In genomic region chr2:64111133-64111532, GRCm38 (mm10) we compare ENCODE assay signal across 29 mouse cellular contexts. TPM values are rescaled to one million over a fixed set of nuclear protein-coding genes. Genes with fewer than 3 reads are reported as not detected.
DNase-seq lines count a peak whose midpoint lies in the region; ATAC-seq lines count a peak whose summit lies in the region.
"Had no signal": no experiment of that assay in that cellular context is flagged by ENCODE, and none has a peak within 500 bp of the region (broad histone marks: within the 10 kb centered on the region; RNA-seq: fewer than 3 reads in every experiment).

No protein-coding gene starts in this region.

- no peak overlapping the region for H3K9ac ChIP-seq in midbrain, embryonic 11.5 days (ENCODE audit: low read length)
- H3K9ac ChIP-seq in midbrain, embryonic 15.5 days: no peak overlapping the region
- H3K9ac ChIP-seq: embryonic facial prominence, embryonic 13.5 days; embryonic facial prominence, embryonic 15.5 days; forebrain, embryonic 12.5 days had no signal

- no peaks in the 10 kb centered on the region for H3K36me3 ChIP-seq in midbrain, embryonic 11.5 days (ENCODE audit: control insufficient read depth, insufficient read depth, low read length)
- H3K36me3 ChIP-seq in midbrain, embryonic 15.5 days (replicated peaks): no peaks in the 10 kb centered on the region
- H3K36me3 ChIP-seq: embryonic facial prominence, embryonic 13.5 days; embryonic facial prominence, embryonic 15.5 days; forebrain, embryonic 10.5 days; forebrain, embryonic 12.5 days; G1E had no signal

- H3K9me3 ChIP-seq in midbrain, embryonic 11.5 days (ENCODE audit: control insufficient read depth, low read length): no peaks in the 10 kb centered on the region
- H3K9me3 ChIP-seq in midbrain, embryonic 15.5 days: no peaks in the 10 kb centered on the region
- H3K9me3 ChIP-seq: embryonic facial prominence, embryonic 13.5 days; embryonic facial prominence, embryonic 15.5 days; forebrain, embryonic 10.5 days; forebrain, embryonic 12.5 days had no signal

- no peak for DNase-seq in frontal cortex, postnatal 25 days (ENCODE audit: low spot score in 2 of 2)
- peak; percentile 9 to 28 for DNase-seq in frontal cortex, postnatal 36 days (ENCODE audit: low spot score in 2 of 2)
- no peak for DNase-seq in frontal cortex, postnatal 14 days (ENCODE audit: low spot score in 2 of 2)
- peak; percentile 56 for DNase-seq in midbrain, embryonic 11.5 days (ENCODE audit: low spot score, missing footprints)
- DNase-seq in kidney, adult 9 months: no peak
- DNase-seq: adrenal gland, adult 8-10 months; adrenal gland, postnatal 14 days; adrenal gland, postnatal 36 days; B cell, adult 2 months; cerebellum, adult 11 months; cerebellum, adult 18-20 months; cerebellum, adult 8-10 months; cerebellum, adult 9-11 months; cerebellum, postnatal 14 days; cerebellum, postnatal 36 days; embryo, embryonic 11 days had no signal

- no peak overlapping the region for H3K4me3 ChIP-seq in midbrain, embryonic 11.5 days (ENCODE audit: low read depth, low read length)
- H3K4me3 ChIP-seq in midbrain, embryonic 15.5 days: no peak overlapping the region
- H3K4me3 ChIP-seq: embryonic facial prominence, embryonic 13.5 days; embryonic facial prominence, embryonic 15.5 days; erythroblast, embryonic 14.5 days; forebrain, embryonic 10.5 days; forebrain, embryonic 12.5 days had no signal

- no peaks in the 10 kb centered on the region for H3K27me3 ChIP-seq in midbrain, embryonic 11.5 days (ENCODE audit: control insufficient read depth, insufficient read depth, low read length)
- H3K27me3 ChIP-seq in midbrain, embryonic 15.5 days (replicated peaks): no peaks in the 10 kb centered on the region
- H3K27me3 ChIP-seq: CH12.LX; embryonic facial prominence, embryonic 13.5 days; embryonic facial prominence, embryonic 15.5 days; forebrain, embryonic 12.5 days had no signal

- no peaks in the 10 kb centered on the region for H3K4me1 ChIP-seq in midbrain, embryonic 11.5 days (ENCODE audit: control insufficient read depth, insufficient read depth, low read length)
- H3K4me1 ChIP-seq in midbrain, embryonic 15.5 days: no peaks in the 10 kb centered on the region
- H3K4me1 ChIP-seq: embryonic facial prominence, embryonic 13.5 days; embryonic facial prominence, embryonic 15.5 days; forebrain, embryonic 12.5 days had no signal

- no peak overlapping the region for H3K27ac ChIP-seq in midbrain, embryonic 11.5 days (ENCODE audit: low read depth, low read length)
- H3K27ac ChIP-seq in midbrain, embryonic 15.5 days: no peak overlapping the region
- H3K27ac ChIP-seq: embryonic facial prominence, embryonic 13.5 days; embryonic facial prominence, embryonic 15.5 days; forebrain, embryonic 10.5 days; forebrain, embryonic 12.5 days had no signal

- 92% methylated on average over 3 of the region's 3 CpGs for WGBS in midbrain, embryonic 11.5 days
- WGBS in midbrain, embryonic 15.5 days: 91% methylated on average over 3 of the region's 3 CpGs

- ATAC-seq in frontal cortex, adult (ENCODE audit: low TSS enrichment): peak; percentile 93
- ATAC-seq in midbrain, embryonic 11.5 days (ENCODE audit: low FRiP score): no peak
- ATAC-seq in midbrain, embryonic 15.5 days (replicated peaks): no peak
- ATAC-seq: activated CD4-positive, CD25-positive, alpha-beta regulatory T cell, adult 4 months; CD4-positive, CD25-positive, alpha-beta regulatory T cell, adult 4 months; forebrain, embryonic 14.5 days; Patski had no signal

- H3K4me2 ChIP-seq in midbrain, embryonic 11.5 days: no peak overlapping the region
- H3K4me2 ChIP-seq in midbrain, embryonic 15.5 days: no peak overlapping the region
- H3K4me2 ChIP-seq: embryonic facial prominence, embryonic 13.5 days; embryonic facial prominence, embryonic 15.5 days; forebrain, embryonic 12.5 days had no signal

RNA-seq across cellular contexts. Expression of gene Fign, which starts 13.3 kb away (rescaled TPM):
- 15.2 and 17.1 TPM in 2 replicates for polyA plus RNA-seq in midbrain, embryonic 11.5 days (2014; fragmentation: Nextera tagmentation; extraction: Ambion mirVana)
- polyA plus RNA-seq in midbrain, embryonic 15.5 days (2015; fragmentation: Nextera tagmentation; extraction: Ambion mirVana): 20.1 and 23.4 TPM in 2 replicates
- polyA plus RNA-seq: erythroblast, embryonic 14.5 days; G1E; Patski had no signal

Comparison
In these comparisons a context has a peak if more than half of its experiments do, and no peak if none do; other contexts are left out.
1. DNase-seq: peak in frontal cortex, postnatal 36 days (2 of 2) and midbrain, embryonic 11.5 days (single experiment); none in frontal cortex, postnatal 25 days (0 of 2), frontal cortex, postnatal 14 days (0 of 2) and kidney, adult 9 months (single experiment).